Mouse (Mus musculus) ES-Bruce4 (cell line): Measurements from ENCODE around the gene Grip1.

Source experiments
- CTCF ChIP-seq: IDR thresholded peaks from one replicate; pipeline ENCODE4 v1.8.1; 2011; ENCODE audit warnings: low read depth, low read length
- POLR2A ChIP-seq: IDR thresholded peaks from one replicate; pipeline ENCODE4 v1.8.1; 2011; ENCODE audit warnings: low read length; ENCODE audit not compliant: insufficient read depth

DNA sequence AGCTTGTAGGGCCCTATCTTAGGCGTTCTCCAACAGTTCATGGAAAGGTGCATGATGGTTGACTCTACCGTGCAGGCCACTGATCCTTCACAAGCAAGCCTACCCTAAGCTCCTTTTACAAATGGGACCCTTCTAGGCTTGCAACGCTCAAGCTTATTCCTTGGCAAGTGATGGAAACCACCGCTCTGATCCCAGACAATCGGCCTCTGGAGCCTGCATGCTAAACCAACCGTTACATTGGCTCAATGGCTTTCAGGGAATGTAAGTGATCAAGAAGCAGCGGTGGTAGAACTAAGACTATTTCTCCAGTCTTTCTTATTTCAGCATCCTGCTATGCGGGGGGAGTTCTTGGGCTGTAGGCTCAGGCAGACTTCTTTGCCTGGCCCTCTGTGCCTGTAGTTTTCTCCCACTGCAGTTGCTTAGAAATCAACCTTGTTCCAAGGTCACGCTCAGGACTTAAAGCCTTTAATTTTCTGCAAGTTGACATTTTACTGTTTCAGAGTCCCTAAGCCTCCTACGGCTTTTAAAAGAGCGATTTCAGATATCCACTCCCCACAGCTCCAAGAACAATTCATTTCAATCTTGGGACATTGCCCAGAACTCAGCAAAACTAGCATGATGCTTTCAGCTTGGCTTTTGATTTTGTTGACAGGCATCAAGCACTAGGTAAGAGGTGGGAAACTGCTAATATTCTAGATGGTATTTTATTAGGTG, 29.7 kb upstream of the Grip1 start:
- no peak for TF ChIP-seq CTCF
- TF ChIP-seq POLR2A, result no peak
